Mouse (Mus musculus) heart, embryonic 11.5 days (tissue): Measurements from ENCODE around the gene 9330182L06Rik. TPM values are rescaled to one million over a fixed set of nuclear protein-coding genes. Genes with fewer than 3 reads are reported as not detected.

Experiments used
- ATAC-seq: fragments of 200-750 bp; cut with Nextera tagmentation; replicated peaks from 2 replicates; pipeline ENCODE4 v1.8.0; 2017; ENCODE audit warnings: moderate library complexity; ENCODE audit not compliant: insufficient number of reproducible peaks, low FRiP score, low TSS enrichment
- H3K27ac ChIP-seq: fragments of 300-500 bp; sonication (generic); 2 replicates; pipeline ENCODE4 v1.5.1; 2014; ENCODE audit warnings: mild to moderate bottlenecking, low read depth, low read length
- H3K27me3 ChIP-seq: fragments of 300-500 bp; sonication (generic); 2 replicates; pipeline ENCODE4 v1.6.1; 2014; ENCODE audit warnings: mild to moderate bottlenecking, low read length, mixed read lengths; ENCODE audit not compliant: control insufficient read depth, insufficient read depth
- H3K36me3 ChIP-seq: fragments of 300-500 bp; sonication (generic); 2 replicates; pipeline ENCODE4 v1.6.1; 2014; ENCODE audit warnings: mild to moderate bottlenecking, low read length, moderate library complexity, mixed read lengths; ENCODE audit not compliant: control insufficient read depth, insufficient read depth
- H3K4me1 ChIP-seq: fragments of 300-500 bp; sonication (generic); 2 replicates; pipeline ENCODE4 v1.6.1; 2014; ENCODE audit warnings: low read length; ENCODE audit not compliant: control insufficient read depth, insufficient read depth
- H3K4me2 ChIP-seq: fragments of 300-500 bp; sonication (generic); 2 replicates; pipeline ENCODE4 v1.6.1; 2014; ENCODE audit warnings: mild to moderate bottlenecking, moderate library complexity
- H3K4me3 ChIP-seq: fragments of 300-500 bp; sonication (generic); 2 replicates; pipeline ENCODE4 v1.5.1; 2014; ENCODE audit warnings: low read depth, low read length
- H3K9ac ChIP-seq: fragments of 300-500 bp; sonication (generic); 2 replicates; pipeline ENCODE4 v1.6.1; 2014; ENCODE audit warnings: mild to moderate bottlenecking, low read depth, low read length, moderate library complexity
- H3K9me3 ChIP-seq: fragments of 300-500 bp; sonication (generic); replicated peaks from 2 replicates; pipeline ENCODE4 v1.6.1; 2016; ENCODE audit warnings: low read length; ENCODE audit not compliant: control insufficient read depth
- WGBS: fragments of 180-500 bp; shearing (Covaris S2); extraction: QIAGEN DNeasy Blood & Tissue Kit; methylation state at CpG from one replicate; pipeline ENCODE4 v1.1.7; 2014; ENCODE audit not compliant: insufficient replicate concordance; 5-methylcytosine and 5-hydroxymethylcytosine counted together
- polyA plus RNA-seq: library from polyadenylated mRNA; unstranded; fragments of >200 nt; fragmentation: Nextera tagmentation; extraction: Ambion mirVana; gene quantifications from 2 replicates; pipeline ENCODE4 v1.2.1, GENCODE M21; 2014

9330182L06Rik gene
- polyA plus RNA-seq, 1 experiment from 2014 or later: 1.9 TPM

DNA sequence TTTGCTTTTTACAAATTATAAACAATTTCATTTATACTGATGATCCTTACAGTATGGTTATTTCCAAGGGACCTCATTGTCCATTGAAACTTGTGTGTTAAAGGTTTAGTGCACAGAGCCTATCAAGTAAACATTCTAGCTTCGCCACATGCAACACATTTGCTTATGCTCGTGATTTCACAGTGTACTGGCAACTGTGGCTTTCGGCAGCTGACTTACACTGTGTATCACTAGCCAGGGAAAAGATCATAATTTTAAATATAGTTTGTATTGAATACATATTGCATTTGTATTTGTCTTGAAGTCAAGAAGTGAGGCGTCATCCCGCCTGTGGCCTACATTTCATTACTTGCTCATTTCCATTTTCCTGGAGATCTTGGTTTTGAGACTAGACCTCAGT lies 86.2 kb downstream of the 9330182L06Rik start:
- H3K27me3 ChIP-seq: no peaks in the 10 kb centered on the region
- no peaks in the 10 kb centered on the region for H3K36me3 ChIP-seq
- no peaks in the 10 kb centered on the region for H3K4me1 ChIP-seq
- no peaks in the 10 kb centered on the region for H3K9me3 ChIP-seq
- H3K4me2 ChIP-seq: no peak overlapping the region
- H3K9ac ChIP-seq: no peak overlapping the region
- 87% methylated on average over 5 of the region's 5 CpGs for WGBS
- no peak overlapping the region for H3K27ac ChIP-seq
- ATAC-seq: no peak
- H3K4me3 ChIP-seq: no peak overlapping the region

DNA sequence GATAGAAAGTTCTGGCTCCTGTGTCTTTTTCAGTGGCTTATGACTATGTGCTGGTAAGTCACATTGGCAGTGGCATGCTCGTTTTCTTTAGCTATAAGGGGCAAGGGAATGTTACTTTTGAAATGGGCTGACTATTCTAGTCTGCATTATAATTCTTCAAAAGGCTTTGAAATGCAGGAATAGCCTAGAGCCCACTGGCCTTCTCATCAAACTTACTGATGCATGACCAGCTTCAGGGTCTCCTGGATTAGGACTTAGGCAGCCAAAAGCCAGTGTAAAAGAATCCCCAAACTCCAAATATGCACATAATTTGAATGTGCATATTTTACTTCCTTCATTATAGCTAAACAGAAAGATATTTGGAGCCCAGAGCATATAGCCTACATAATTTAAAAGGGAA lies 86.7 kb downstream of the 9330182L06Rik start:
- H3K27ac ChIP-seq: no peak overlapping the region
- no peak overlapping the region for H3K4me3 ChIP-seq
- H3K4me2 ChIP-seq: no peak overlapping the region
- ATAC-seq: no peak
- no peak overlapping the region for H3K9ac ChIP-seq
- no peaks in the 10 kb centered on the region for H3K4me1 ChIP-seq
- no peaks in the 10 kb centered on the region for H3K36me3 ChIP-seq
- H3K9me3 ChIP-seq: no peaks in the 10 kb centered on the region
- 55% methylated on average over 1 of the region's 1 CpGs for WGBS
- H3K27me3 ChIP-seq: no peaks in the 10 kb centered on the region

GRCm38 (mm10) chr5:9354257-9354656 lies 88.3 kb downstream of the 9330182L06Rik start:
- Histone ChIP-seq H3K27me3 (no peaks in the 10 kb centered on the region), H3K36me3 (no peaks in the 10 kb centered on the region), H3K4me1 (no peaks in the 10 kb centered on the region), H3K27ac (no peak overlapping the region), H3K4me3 (no peak overlapping the region), H3K4me2 (no peak overlapping the region), H3K9ac (no peak overlapping the region), H3K9me3 (no peaks in the 10 kb centered on the region)
- WGBS: 95% methylated on average over 1 of the region's 1 CpGs
- no peak for ATAC-seq

- Histone ChIP-seq H3K4me1 (no peaks in the 10 kb centered on the region), H3K4me2 (no peak overlapping the region), H3K36me3 (no peaks in the 10 kb centered on the region), H3K27me3 (no peaks in the 10 kb centered on the region), H3K27ac (no peak overlapping the region), H3K4me3 (no peak overlapping the region), H3K9me3 (no peaks in the 10 kb centered on the region), H3K9ac (no peak overlapping the region)
- WGBS: 53% methylated on average over 2 of the region's 2 CpGs
- ATAC-seq: no peak
Observed at GRCm38 (mm10) chr5:9358076-9358475, 92.2 kb downstream of the 9330182L06Rik start.

- Histone ChIP-seq H3K27ac (no peak overlapping the region), H3K36me3 (no peaks in the 10 kb centered on the region), H3K9ac (no peak overlapping the region), H3K4me1 (no peaks in the 10 kb centered on the region), H3K4me3 (no peak overlapping the region), H3K9me3 (no peaks in the 10 kb centered on the region), H3K27me3 (no peaks in the 10 kb centered on the region), H3K4me2 (no peak overlapping the region)
- no peak for ATAC-seq
- 73% methylated on average over 7 of the region's 7 CpGs for WGBS
Observed at GRCm38 (mm10) chr5:9361982-9362661, 96.2 kb downstream of the 9330182L06Rik start.

- ATAC-seq: no peak
- Histone ChIP-seq H3K4me2 (no peak overlapping the region), H3K9ac (no peak overlapping the region), H3K36me3 (no peaks in the 10 kb centered on the region), H3K4me1 (no peaks in the 10 kb centered on the region), H3K9me3 (no peaks in the 10 kb centered on the region), H3K4me3 (no peak overlapping the region), H3K27me3 (no peaks in the 10 kb centered on the region), H3K27ac (no peak overlapping the region)
- 59% methylated on average over 1 of the region's 1 CpGs for WGBS
Observed at GRCm38 (mm10) chr5:9364937-9365336, 99.0 kb downstream of the 9330182L06Rik start.

DNA sequence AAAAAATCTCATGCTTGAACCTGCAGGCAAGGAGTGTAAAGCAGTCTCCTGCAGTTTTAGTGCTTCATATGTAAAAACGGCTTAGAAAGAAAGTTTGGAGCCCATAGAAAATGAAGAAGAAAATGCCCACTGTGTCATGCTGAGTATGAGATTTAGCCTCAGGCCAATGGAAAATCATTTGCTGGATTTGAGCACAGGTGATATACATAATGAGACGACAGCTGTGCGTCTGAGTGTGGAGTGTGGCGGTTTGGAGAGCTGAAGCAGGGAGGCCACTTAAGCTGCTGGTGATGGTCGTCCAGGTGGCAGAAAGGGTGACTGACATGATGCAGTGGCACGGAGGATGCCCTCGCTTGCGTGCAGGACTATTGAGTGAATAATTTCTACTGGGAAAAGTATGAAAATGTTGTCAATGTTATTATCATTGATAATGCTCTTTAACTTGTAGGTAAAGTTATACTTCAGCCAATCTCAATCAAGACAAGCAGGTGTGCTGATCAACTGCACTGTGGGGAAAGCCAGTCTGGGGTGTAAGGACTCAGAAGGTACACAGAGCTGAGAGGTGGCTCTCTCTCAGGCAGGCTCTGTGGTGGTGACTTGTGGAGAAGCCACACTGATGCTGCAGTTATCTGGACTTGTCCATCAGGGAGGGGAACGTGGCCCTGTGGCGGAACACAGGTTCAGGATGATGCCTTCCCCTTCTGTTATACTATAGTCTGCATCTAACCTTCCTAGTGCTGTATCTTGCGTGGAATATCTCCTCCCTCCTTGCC lies 102.2 kb downstream of the 9330182L06Rik start:
- H3K9ac ChIP-seq: no peak overlapping the region
- H3K4me3 ChIP-seq: no peak overlapping the region
- no peak for ATAC-seq
- H3K4me1 ChIP-seq: no peaks in the 10 kb centered on the region
- no peaks in the 10 kb centered on the region for H3K27me3 ChIP-seq
- no peaks in the 10 kb centered on the region for H3K9me3 ChIP-seq
- H3K27ac ChIP-seq: no peak overlapping the region
- no peak overlapping the region for H3K4me2 ChIP-seq
- H3K36me3 ChIP-seq: no peaks in the 10 kb centered on the region
- 63% methylated on average over 11 of the region's 11 CpGs for WGBS

DNA sequence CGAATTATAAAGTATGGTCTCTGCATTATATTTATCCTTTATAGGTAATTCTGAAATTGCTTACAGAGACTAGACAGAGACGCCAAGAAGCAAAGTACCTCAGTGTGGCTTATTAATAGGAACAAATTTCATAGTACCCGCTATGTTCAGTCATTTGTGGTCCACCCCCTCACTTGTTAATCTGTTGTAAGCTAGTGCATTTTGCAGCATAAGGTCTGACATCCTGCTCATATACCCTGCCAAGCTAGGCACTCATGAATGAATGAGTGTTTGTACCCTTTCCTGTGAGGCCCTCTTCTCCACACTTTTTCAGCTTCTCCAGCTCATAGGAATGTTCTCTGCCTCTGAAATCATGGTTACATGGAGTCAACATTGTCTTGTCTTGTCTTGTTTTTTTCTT lies 105.2 kb downstream of the 9330182L06Rik start:
- no peaks in the 10 kb centered on the region for H3K9me3 ChIP-seq
- no peak overlapping the region for H3K4me3 ChIP-seq
- no peak overlapping the region for H3K27ac ChIP-seq
- H3K4me1 ChIP-seq: no peaks in the 10 kb centered on the region
- ATAC-seq: no peak
- H3K4me2 ChIP-seq: no peak overlapping the region
- H3K9ac ChIP-seq: no peak overlapping the region
- WGBS: 79% methylated on average over 3 of the region's 3 CpGs
- no peaks in the 10 kb centered on the region for H3K27me3 ChIP-seq
- no peaks in the 10 kb centered on the region for H3K36me3 ChIP-seq

DNA sequence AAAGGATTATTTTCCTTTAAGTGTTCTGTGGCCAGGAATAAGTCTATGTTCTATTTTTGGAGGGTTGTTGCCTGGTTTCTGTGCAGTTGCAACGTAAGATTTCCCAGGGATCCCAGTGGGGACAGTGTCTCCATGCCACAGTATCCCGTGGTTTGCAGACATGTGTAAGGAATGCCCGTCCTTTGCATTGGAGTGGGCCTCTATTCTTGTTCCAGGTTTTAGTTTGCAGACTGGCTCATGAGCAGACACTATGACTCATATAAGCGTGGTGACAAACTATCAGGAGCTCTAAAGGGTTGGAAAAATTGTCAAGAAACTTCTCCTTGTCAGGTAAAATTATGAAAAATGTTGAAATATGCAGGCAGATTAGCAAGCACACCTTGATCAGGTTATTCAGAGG lies 107.4 kb downstream of the 9330182L06Rik start:
- no peaks in the 10 kb centered on the region for H3K4me1 ChIP-seq
- WGBS: 73% methylated on average over 4 of the region's 4 CpGs
- ATAC-seq: no peak
- H3K36me3 ChIP-seq: no peaks in the 10 kb centered on the region
- H3K4me3 ChIP-seq: no peak overlapping the region
- no peak overlapping the region for H3K4me2 ChIP-seq
- H3K27me3 ChIP-seq: no peaks in the 10 kb centered on the region
- H3K9ac ChIP-seq: no peak overlapping the region
- no peaks in the 10 kb centered on the region for H3K9me3 ChIP-seq
- H3K27ac ChIP-seq: no peak overlapping the region
